Mouse (Mus musculus): ENCODE measurements around the gene Emc10. TPM values are rescaled to one million over a fixed set of nuclear protein-coding genes. Genes with fewer than 3 reads are reported as not detected.
A peak's percentile ranks its signal among the peaks of the same experiment; 100 is the strongest.

Gene Emc10
- polyA plus RNA-seq, 1 experiment from 2014 or later: 121 TPM

DNA sequence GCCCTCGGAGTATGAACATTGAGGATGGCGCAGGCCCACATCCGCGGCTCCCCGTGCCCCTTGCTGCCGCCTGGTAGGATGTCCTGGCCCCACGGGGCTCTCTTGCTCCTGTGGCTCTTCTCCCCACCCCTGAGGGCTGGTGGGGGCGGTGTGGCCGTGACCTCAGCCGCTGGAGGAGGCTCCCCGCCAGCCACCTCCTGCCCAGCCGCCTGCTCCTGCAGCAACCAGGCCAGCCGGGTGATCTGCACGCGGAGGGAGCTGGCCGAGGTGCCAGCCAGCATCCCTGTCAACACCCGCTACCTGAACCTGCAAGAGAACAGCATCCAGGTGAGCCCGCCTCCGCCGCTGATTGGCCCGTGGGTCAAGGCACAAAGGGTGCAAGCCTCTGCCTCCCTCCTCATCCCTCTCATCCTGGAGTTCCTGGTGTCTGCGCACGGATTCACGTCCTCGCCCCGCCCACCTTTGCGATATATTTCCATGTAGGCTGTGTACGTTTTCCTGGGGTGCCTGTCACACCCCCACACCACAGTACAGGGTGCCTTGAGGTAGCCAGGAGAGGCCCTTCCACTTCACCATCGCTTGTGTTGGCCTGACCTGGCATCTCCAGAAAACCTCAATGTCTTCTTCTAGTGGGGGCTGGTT, 51.3 kb downstream of the Emc10 start:
- peaks cover 52% of the 10 kb centered on the region for H3K36me3 ChIP-seq
- WGBS: 23% methylated on average over 29 of the region's 29 CpGs
- peaks cover 84% of the 10 kb centered on the region for H3K4me1 ChIP-seq (replicated peaks)

DNA sequence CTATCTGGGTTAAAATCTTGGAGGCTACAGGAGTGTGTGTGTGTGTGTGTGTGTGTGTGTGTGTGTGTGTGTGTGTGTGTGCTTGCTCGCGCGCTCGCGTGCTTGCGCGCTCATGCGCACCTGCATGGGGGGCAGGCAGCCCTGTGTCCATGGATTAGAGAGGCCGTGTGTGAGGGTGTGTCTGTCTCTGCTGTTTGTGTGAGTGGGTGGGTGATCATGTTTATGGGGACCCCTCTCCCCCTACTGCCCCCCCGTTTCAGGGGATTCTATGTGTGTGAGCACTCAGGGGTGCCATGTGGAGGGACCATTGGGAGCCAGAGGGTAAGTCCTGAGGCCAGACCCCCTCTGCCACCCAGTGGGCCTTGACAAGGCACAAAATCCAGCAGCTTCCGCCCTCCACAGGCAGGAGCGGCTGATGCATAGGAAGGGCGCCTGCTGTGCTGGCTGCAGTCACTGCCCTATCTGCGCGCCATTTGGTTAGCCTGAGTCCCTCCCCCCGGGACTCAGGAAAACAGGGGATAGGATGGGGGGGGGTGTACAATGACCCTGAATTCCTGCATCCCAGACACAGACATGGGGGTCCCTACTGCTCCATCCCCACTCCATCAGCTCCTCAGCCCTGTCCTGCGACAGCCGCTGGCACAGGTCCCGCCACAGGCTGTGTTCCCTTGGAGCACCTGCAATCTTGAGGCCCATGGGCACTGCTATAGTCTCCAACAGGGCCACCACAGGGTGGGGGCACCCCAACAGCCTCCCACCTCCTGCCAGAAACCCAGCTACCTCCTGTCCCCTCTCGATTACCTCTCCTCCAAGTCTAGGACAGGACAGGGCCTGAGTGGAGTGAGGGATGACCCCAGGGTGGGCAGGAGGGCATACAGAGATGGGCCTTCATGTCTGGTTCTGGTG, 52.8 kb downstream of the Emc10 start:
- H3K27ac ChIP-seq: peak overlapping the region; percentile 100
- ATAC-seq (ENCODE audit: low FRiP score): peak; percentile 55
- H3K27me3 ChIP-seq: no peaks in the 10 kb centered on the region
- peak overlapping the region; percentile 91 for H3K4me3 ChIP-seq
- H3K36me3 ChIP-seq: peaks cover 37% of the 10 kb centered on the region
- peaks cover 72% of the 10 kb centered on the region for H3K4me1 ChIP-seq (replicated peaks)
- H3K9me3 ChIP-seq: no peaks in the 10 kb centered on the region
- WGBS: 6% methylated on average over 20 of the region's 20 CpGs
- peak overlapping the region; percentile 100 for H3K9ac ChIP-seq
- peak overlapping the region; percentile 99 for H3K4me2 ChIP-seq

More for the DNA sequence above, 51.3 kb downstream of the Emc10 start:
- ATAC-seq (ENCODE audit: low FRiP score): no peak
- Histone ChIP-seq H3K27me3 (no peaks in the 10 kb centered on the region), H3K9ac (peak overlapping the region; percentile 100), H3K27ac (peak overlapping the region; percentile 69), H3K9me3 (no peaks in the 10 kb centered on the region), H3K4me3 (peak overlapping the region; percentile 91), H3K4me2 (peak overlapping the region; percentile 99)

DNA sequence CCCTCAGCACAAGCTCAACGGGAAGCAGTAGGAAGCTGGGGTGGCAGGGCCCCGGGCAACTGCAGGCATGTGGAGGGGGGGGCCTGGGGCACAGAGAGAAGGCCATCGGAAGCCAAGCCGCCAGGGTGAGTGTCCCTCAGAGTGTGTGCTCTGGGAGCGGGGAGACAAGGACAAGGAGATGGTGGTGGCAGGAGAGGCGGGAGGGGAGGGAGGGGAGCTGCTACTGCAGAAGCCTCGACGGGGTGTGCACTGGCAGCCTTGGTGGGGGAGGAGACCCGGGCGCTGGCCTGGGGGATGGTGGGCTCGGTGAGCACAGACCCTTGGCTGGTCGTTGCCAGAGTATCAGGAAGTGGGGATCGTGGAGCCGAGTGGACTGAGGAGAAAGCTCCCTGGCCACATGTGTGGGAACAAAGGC, 53.9 kb downstream of the Emc10 start:
- Histone ChIP-seq H3K4me2 (peak overlapping the region; percentile 99), H3K27me3 (no peaks in the 10 kb centered on the region), H3K9me3 (no peaks in the 10 kb centered on the region), H3K4me1 (replicated peaks) (peaks cover 72% of the 10 kb centered on the region), H3K4me3 (peak overlapping the region; percentile 91), H3K9ac (peak overlapping the region; percentile 100), H3K27ac (peak overlapping the region; percentile 100), H3K36me3 (peaks cover 26% of the 10 kb centered on the region)
- ATAC-seq (ENCODE audit: low FRiP score): peak; percentile 38
- WGBS: 0% methylated on average over 14 of the region's 14 CpGs

DNA sequence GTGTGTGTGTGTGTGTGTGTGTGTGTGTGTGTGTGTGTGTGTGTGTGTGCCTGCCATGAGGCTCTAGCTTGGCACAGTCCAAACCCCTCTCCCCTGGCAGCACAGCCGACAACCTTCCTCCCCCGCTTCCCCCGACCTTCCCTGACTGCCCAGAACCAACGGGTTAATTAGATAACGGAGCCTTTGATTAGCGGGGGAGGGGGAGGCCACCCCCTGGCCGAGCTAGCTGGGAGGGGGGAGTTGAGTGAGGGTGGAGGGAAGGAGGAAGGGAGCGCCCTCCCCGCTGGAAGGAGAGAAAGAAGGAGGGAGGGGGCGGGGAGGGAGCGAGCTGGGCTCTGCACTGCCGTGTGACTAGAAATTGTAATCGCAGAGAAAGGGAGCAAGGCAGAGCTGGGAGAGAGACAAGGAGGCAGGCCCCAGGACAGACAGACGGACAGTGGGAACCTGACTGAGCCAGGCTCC, 54.6 kb downstream of the Emc10 start:
- 3% methylated on average over 11 of the region's 14 CpGs for WGBS
- Histone ChIP-seq H3K27me3 (no peaks in the 10 kb centered on the region), H3K9me3 (no peaks in the 10 kb centered on the region), H3K4me1 (replicated peaks) (peaks cover 70% of the 10 kb centered on the region), H3K36me3 (peaks cover 21% of the 10 kb centered on the region), H3K27ac (peak overlapping the region; percentile 100), H3K4me2 (peak overlapping the region; percentile 99), H3K9ac (peak overlapping the region; percentile 100), H3K4me3 (peak overlapping the region; percentile 91)
- peak; percentile 81 for ATAC-seq (ENCODE audit: low FRiP score)

DNA sequence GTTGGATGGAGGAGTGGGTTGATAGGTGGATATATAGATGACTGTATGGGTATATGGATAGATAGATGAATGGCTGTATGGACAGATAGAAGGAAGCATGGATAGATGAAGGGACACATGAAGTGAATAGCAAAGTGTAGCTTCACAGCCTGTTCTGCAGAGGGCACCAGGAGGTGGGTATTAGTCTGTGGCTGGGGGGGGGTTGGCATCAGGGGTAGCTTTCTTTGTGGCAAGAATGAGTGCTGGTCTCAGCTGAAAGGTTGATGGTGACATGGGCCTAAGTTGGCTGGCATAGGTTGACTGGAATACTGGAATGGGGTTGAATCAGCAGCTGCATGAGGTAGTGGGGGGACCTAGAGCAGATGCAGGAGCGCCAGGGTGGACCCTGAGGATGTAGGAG, 55.1 kb downstream of the Emc10 start:
- no peak; the same call in 1 of the 2 replicates for ATAC-seq (ENCODE audit: low FRiP score)
- Histone ChIP-seq H3K27me3 (no peaks in the 10 kb centered on the region), H3K36me3 (peaks cover 17% of the 10 kb centered on the region), H3K9ac (peak overlapping the region; percentile 100), H3K4me2 (peak overlapping the region; percentile 99), H3K27ac (peak overlapping the region; percentile 100), H3K9me3 (no peaks in the 10 kb centered on the region), H3K4me1 (replicated peaks) (peaks cover 65% of the 10 kb centered on the region), H3K4me3 (peak overlapping the region; percentile 91)
- 0% methylated on average over 1 of the region's 1 CpGs for WGBS

DNA sequence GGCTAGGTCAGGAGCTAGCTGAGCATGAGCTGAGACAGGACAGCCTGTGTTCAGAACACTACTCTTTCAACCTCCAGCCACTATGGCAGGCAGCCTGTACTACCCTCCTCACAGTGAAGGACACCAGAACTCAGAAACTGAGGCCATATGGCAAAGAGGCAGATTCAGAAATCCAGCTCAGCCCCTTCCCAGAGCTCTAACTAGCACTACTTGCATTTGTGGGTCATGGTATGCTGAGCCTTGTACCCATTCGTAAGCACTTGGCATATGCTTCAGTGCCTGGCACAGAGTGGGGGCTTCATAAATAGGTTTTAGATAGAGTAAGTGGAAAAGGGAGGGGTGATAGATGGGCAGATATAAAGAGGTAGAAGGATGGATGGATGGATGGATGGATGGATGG, 55.9 kb downstream of the Emc10 start:
- WGBS: 93% methylated on average over 1 of the region's 1 CpGs

More for the DNA sequence above, 55.9 kb downstream of the Emc10 start:
- no peak overlapping the region for H3K4me2 ChIP-seq
- no peak for ATAC-seq (ENCODE audit: low FRiP score)
- H3K9ac ChIP-seq: 0 out of 2 replicates have a peak overlapping the region, but pooled peaks have one; percentile 8
- no peaks in the 10 kb centered on the region for H3K27me3 ChIP-seq
- H3K4me3 ChIP-seq: no peak overlapping the region
- H3K36me3 ChIP-seq: peaks cover 10% of the 10 kb centered on the region
- no peaks in the 10 kb centered on the region for H3K9me3 ChIP-seq
- H3K4me1 ChIP-seq (replicated peaks): peaks cover 58% of the 10 kb centered on the region
- peak overlapping the region; percentile 100; the same call in 1 of the 2 replicates for H3K27ac ChIP-seq

Small RNA genes lying within 50 kb of the gene (microRNA-seq; reads per million reads assigned to microRNA genes)
- not detected for gene Mir7052
- not detected for gene Mir7053

Other genes starting within 250 kb of the Emc10 start
- 1.5 and 1.7 TPM in 2 replicates for gene 1700028J19Rik, start 249.8 kb downstream of the Emc10 start, polyA plus RNA-seq (2015; fragmentation: Nextera tagmentation; extraction: Ambion mirVana)
- gene 2410002F23Rik, start 249.8 kb downstream of the Emc10 start, polyA plus RNA-seq (2015; fragmentation: Nextera tagmentation; extraction: Ambion mirVana): 206 and 226 TPM in 2 replicates
- 0.10 TPM in 1 of 2 replicates, not detected in the other for gene Acp4, start 239.2 kb downstream of the Emc10 start, polyA plus RNA-seq (2015; fragmentation: Nextera tagmentation; extraction: Ambion mirVana)
- gene Gm15517, start 235.1 kb downstream of the Emc10 start, polyA plus RNA-seq (2015; fragmentation: Nextera tagmentation; extraction: Ambion mirVana): not detected in 2 replicates
- 3.4 and 3.9 TPM in 2 replicates for gene Clec11a, start 189.6 kb downstream of the Emc10 start, polyA plus RNA-seq (2015; fragmentation: Nextera tagmentation; extraction: Ambion mirVana)
- gene Shank1, start 186.3 kb downstream of the Emc10 start, polyA plus RNA-seq (2015; fragmentation: Nextera tagmentation; extraction: Ambion mirVana): 31.7 and 32.6 TPM in 2 replicates
- gene Syt3, start 112.4 kb downstream of the Emc10 start, polyA plus RNA-seq (2015; fragmentation: Nextera tagmentation; extraction: Ambion mirVana): 26.1 and 27.7 TPM in 2 replicates
- 1.8 and 2.4 TPM in 2 replicates for gene 1700008O03Rik, start 110.7 kb downstream of the Emc10 start, polyA plus RNA-seq (2015; fragmentation: Nextera tagmentation; extraction: Ambion mirVana)
- 14.6 and 15.6 TPM in 2 replicates for gene Lrrc4b, start 67.5 kb downstream of the Emc10 start, polyA plus RNA-seq (2015; fragmentation: Nextera tagmentation; extraction: Ambion mirVana)
- 5.6 and 6.5 TPM in 2 replicates for gene Aspdh, start 31.1 kb downstream of the Emc10 start, polyA plus RNA-seq (2015; fragmentation: Nextera tagmentation; extraction: Ambion mirVana)
- gene Josd2, start 28.5 kb downstream of the Emc10 start, polyA plus RNA-seq (2015; fragmentation: Nextera tagmentation; extraction: Ambion mirVana): 45.8 and 46.2 TPM in 2 replicates
- 32.2 and 37.4 TPM in 2 replicates for gene Fam71e1, start 52 bp upstream of the Emc10 start, polyA plus RNA-seq (2015; fragmentation: Nextera tagmentation; extraction: Ambion mirVana)
- gene Mybpc2, start 28.1 kb upstream of the Emc10 start, polyA plus RNA-seq (2015; fragmentation: Nextera tagmentation; extraction: Ambion mirVana): 0.08 and 0.18 TPM in 2 replicates
- not detected in 2 replicates for gene Spib, start 35.5 kb upstream of the Emc10 start, polyA plus RNA-seq (2015; fragmentation: Nextera tagmentation; extraction: Ambion mirVana)
- 24.4 and 28.8 TPM in 2 replicates for gene Pold1, start 52.3 kb upstream of the Emc10 start, polyA plus RNA-seq (2015; fragmentation: Nextera tagmentation; extraction: Ambion mirVana)
- gene Nr1h2, start 57.4 kb upstream of the Emc10 start, polyA plus RNA-seq (2015; fragmentation: Nextera tagmentation; extraction: Ambion mirVana): 69.8 and 70.9 TPM in 2 replicates
- 1.1 and 1.7 TPM in 2 replicates for gene Napsa, start 75.9 kb upstream of the Emc10 start, polyA plus RNA-seq (2015; fragmentation: Nextera tagmentation; extraction: Ambion mirVana)
- 4.4 and 5.0 TPM in 2 replicates for gene Kcnc3, start 94.1 kb upstream of the Emc10 start, polyA plus RNA-seq (2015; fragmentation: Nextera tagmentation; extraction: Ambion mirVana)
- gene Myh14, start 174.3 kb upstream of the Emc10 start, polyA plus RNA-seq (2015; fragmentation: Nextera tagmentation; extraction: Ambion mirVana): 1.9 and 2.3 TPM in 2 replicates
- not detected in 2 replicates for gene Izumo2, start 212.2 kb upstream of the Emc10 start, polyA plus RNA-seq (2015; fragmentation: Nextera tagmentation; extraction: Ambion mirVana)